Mouse (Mus musculus): Measurements from ENCODE around the gene Atf6.

Atf6 gene

GRCm38 (mm10) chr1:170845448-170846307, 21.9 kb downstream of the Atf6 start:
- peak; percentile 66 for DNase-seq (ENCODE audit: low read depth)

- peak; percentile 84 for DNase-seq (ENCODE audit: low read depth)
Observed at GRCm38 (mm10) chr1:170844380-170844779, 23.2 kb downstream of the Atf6 start.

- peak; percentile 64 for DNase-seq (ENCODE audit: low read depth)
Observed at GRCm38 (mm10) chr1:170839685-170840084, 27.9 kb downstream of the Atf6 start.

- DNase-seq (ENCODE audit: low read depth), result no peak
Observed at GRCm38 (mm10) chr1:170834756-170835155, 32.8 kb downstream of the Atf6 start.

- DNase-seq (ENCODE audit: low read depth), result no peak
Observed at GRCm38 (mm10) chr1:170829781-170830180, 37.8 kb downstream of the Atf6 start.

GRCm38 (mm10) chr1:170829344-170829743, 38.2 kb downstream of the Atf6 start:
- no peak for DNase-seq (ENCODE audit: low read depth)

GRCm38 (mm10) chr1:170820103-170820814, 47.3 kb downstream of the Atf6 start:
- DNase-seq (ENCODE audit: low read depth), result no peak

GRCm38 (mm10) chr1:170815287-170816004, 52.1 kb downstream of the Atf6 start:
- DNase-seq (ENCODE audit: low read depth), result no peak

- DNase-seq (ENCODE audit: low read depth), result no peak
Observed at GRCm38 (mm10) chr1:170812822-170813221, 54.7 kb downstream of the Atf6 start.

- DNase-seq (ENCODE audit: low read depth), result no peak
Observed at GRCm38 (mm10) chr1:170807600-170808270, 59.8 kb downstream of the Atf6 start.

GRCm38 (mm10) chr1:170804721-170805120, 62.9 kb downstream of the Atf6 start:
- DNase-seq (ENCODE audit: low read depth), result no peak

- no peak for DNase-seq (ENCODE audit: low read depth)
Observed at GRCm38 (mm10) chr1:170802669-170803068, 64.9 kb downstream of the Atf6 start.

GRCm38 (mm10) chr1:170800694-170801093, 66.9 kb downstream of the Atf6 start:
- DNase-seq (ENCODE audit: low read depth), result peak; percentile 6

GRCm38 (mm10) chr1:170795741-170796347, 71.7 kb downstream of the Atf6 start:
- DNase-seq (ENCODE audit: low read depth), result no peak

GRCm38 (mm10) chr1:170791542-170791941, 76.0 kb downstream of the Atf6 start:
- DNase-seq (ENCODE audit: low read depth), result no peak

- no peak for DNase-seq (ENCODE audit: low read depth)
Observed at GRCm38 (mm10) chr1:170791001-170791400, 76.6 kb downstream of the Atf6 start.

GRCm38 (mm10) chr1:170787643-170788042, 79.9 kb downstream of the Atf6 start:
- no peak for DNase-seq (ENCODE audit: low read depth)

- DNase-seq (ENCODE audit: low read depth), result no peak
Observed at GRCm38 (mm10) chr1:170786570-170787341, 80.8 kb downstream of the Atf6 start.

GRCm38 (mm10) chr1:170777688-170778087, 89.9 kb downstream of the Atf6 start:
- DNase-seq (ENCODE audit: low read depth), result peak; percentile 12

GRCm38 (mm10) chr1:170774431-170774830, 93.1 kb downstream of the Atf6 start:
- no peak for DNase-seq (ENCODE audit: low read depth)

- no peak for DNase-seq (ENCODE audit: low read depth)
Observed at GRCm38 (mm10) chr1:170773506-170773905, 94.1 kb downstream of the Atf6 start.
